ENCODE assay signal across 8 mouse cellular contexts in the genomic region with DNA sequence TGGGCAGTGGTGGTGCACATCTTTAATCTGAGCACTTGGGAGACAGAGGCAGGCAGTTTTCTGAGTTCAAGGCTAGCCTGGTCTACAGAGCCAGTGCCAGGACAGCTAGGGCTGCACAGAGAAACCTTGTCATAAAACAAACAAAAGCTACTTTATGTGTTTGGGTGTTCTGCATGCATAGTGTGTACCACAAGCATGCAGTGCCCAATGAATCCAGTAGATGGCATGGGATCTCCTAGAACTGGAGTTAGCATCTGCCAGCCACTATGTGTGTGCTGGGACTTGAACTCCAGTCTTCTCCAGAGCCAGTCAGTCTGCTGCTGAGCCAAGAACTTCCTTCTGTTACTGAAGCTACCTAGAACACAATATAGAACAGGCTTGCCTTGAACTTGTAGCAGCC. TPM values are rescaled to one million over a fixed set of nuclear protein-coding genes. Genes with fewer than 3 reads are reported as not detected.
DNase-seq lines count a peak whose midpoint lies in the region; ATAC-seq and TF ChIP-seq lines count a peak whose summit lies in the region.

No protein-coding gene starts in this region.

- H3K9ac ChIP-seq in MEL (ENCODE audit: control insufficient read depth, low read depth, low read length, poor library complexity, severe bottlenecking) = peak overlapping the region; percentile 87
- no peak overlapping the region for H3K9ac ChIP-seq in forebrain, embryonic 16.5 days (replicated peaks; ENCODE audit: low read depth, low read length)

- H3K4me1 ChIP-seq in MEL (ENCODE audit: control insufficient read depth in 1 of 2, insufficient read depth in 2 of 2, low read length in 2 of 2) = peaks cover 16 to 38% of the 10 kb centered on the region in 2 experiments
- peaks cover 42% of the 10 kb centered on the region for H3K4me1 ChIP-seq in forebrain, embryonic 16.5 days (replicated peaks; ENCODE audit: control insufficient read depth, insufficient read depth, low read length)

- peaks cover 8 to 39% of the 10 kb centered on the region in 2 experiments for H3K36me3 ChIP-seq in MEL (ENCODE audit: control insufficient read depth in 1 of 2, insufficient read depth in 2 of 2, low read length in 2 of 2)
- H3K36me3 ChIP-seq in forebrain, embryonic 16.5 days (ENCODE audit: control insufficient read depth, insufficient read depth) = peaks cover 24% of the 10 kb centered on the region

- ATAC-seq in forebrain, embryonic 16.5 days = no peak

- TF ChIP-seq CTCF in gastrocnemius, adult 2 months (IDR thresholded peaks at IDR 0.05) = peak; percentile 52
- no peak for TF ChIP-seq CTCF in MEL (IDR thresholded peaks at IDR 0.05 in 2 of 3, conservative IDR thresholded peaks at IDR 0.05 in 1 of 3; ENCODE audit: control insufficient read depth in 1 of 3, insufficient read depth in 1 of 3, low read depth in 2 of 3, low read length in 3 of 3, poor library complexity in 1 of 3, severe bottlenecking in 1 of 3)

- H3K27me3 ChIP-seq in MEL (ENCODE audit: control insufficient read depth in 1 of 2, insufficient read depth in 2 of 2, low read length in 2 of 2) = no peaks in the 10 kb centered on the region
- no peaks in the 10 kb centered on the region for H3K27me3 ChIP-seq in forebrain, embryonic 16.5 days (replicated peaks; ENCODE audit: control insufficient read depth, insufficient read depth, low read length)

- peak overlapping the region; percentile 86 for H3K4me3 ChIP-seq in gastrocnemius, adult 2 months
- peak overlapping the region; percentile 69 to 83 for H3K4me3 ChIP-seq in MEL (ENCODE audit: control insufficient read depth in 1 of 2, insufficient read depth in 1 of 2, low read depth in 2 of 2, low read length in 2 of 2)
- H3K4me3 ChIP-seq in forebrain, embryonic 16.5 days (replicated peaks; ENCODE audit: low read length) = peak overlapping the region; percentile 82

- no peak for TF ChIP-seq POLR2A in MEL (IDR thresholded peaks at IDR 0.05; ENCODE audit: control insufficient read depth in 1 of 2, insufficient read depth in 1 of 2, low read depth in 1 of 2, low read length in 2 of 2, poor library complexity in 1 of 2)

- no peak overlapping the region for H3K27ac ChIP-seq in gastrocnemius, adult 2 months
- no peak overlapping the region for H3K27ac ChIP-seq in MEL (ENCODE audit: control insufficient read depth, low read depth, low read length)
- no peak overlapping the region for H3K27ac ChIP-seq in forebrain, embryonic 16.5 days (ENCODE audit: low read length)

- H3K79me2 ChIP-seq in MEL (ENCODE audit: control insufficient read depth, insufficient read depth, low read length, poor library complexity) = peaks cover 40% of the 10 kb centered on the region

- no peak for TF ChIP-seq EP300 in MEL (IDR thresholded peaks at IDR 0.05; ENCODE audit: low read depth in 1 of 2, low read length in 2 of 2)

- peak overlapping the region; percentile 95 for H3K4me2 ChIP-seq in forebrain, embryonic 16.5 days (ENCODE audit: low read length)

- H3K9me3 ChIP-seq in MEL (replicated peaks; ENCODE audit: insufficient read depth, low read length) = no peaks in the 10 kb centered on the region
- no peaks in the 10 kb centered on the region for H3K9me3 ChIP-seq in forebrain, embryonic 16.5 days (ENCODE audit: control insufficient read depth, low read length)

- TF ChIP-seq RAD21 in MEL (IDR thresholded peaks at IDR 0.05; ENCODE audit: low read depth, low read length) = no peak

- no peak for DNase-seq in gastrocnemius, adult 2 months
- no peak for DNase-seq in gastrocnemius, adult 18-20 months (ENCODE audit: low spot score)
- peak; percentile 35 for DNase-seq in MEL (ENCODE audit: low read depth, low spot score)
- peak; percentile 54 to 69 for DNase-seq in kidney, postnatal 25 days
- DNase-seq in mesoderm, embryonic 11.5 days (ENCODE audit: low read depth, low spot score) = peak; percentile 66
- peak; percentile 86 for DNase-seq in thymus, postnatal 4 days
- no peak for DNase-seq in layer of hippocampus, adult 9-10 months (ENCODE audit: low spot score)

- intact Hi-C loops in gastrocnemius, adult 2 months (cut with DNase I) = loop anchor here (5.0 kb wide), 1 partner anchor 70 kb away; no protein-coding TSS in a partner anchor

TF ChIP-seq in MEL, 35 proteins besides CTCF, POLR2A, EP300 and RAD21:
- no peak for TF ChIP-seq KAT2A (conservative IDR thresholded peaks at IDR 0.05; ENCODE audit: low read depth, low read length)
- TF ChIP-seq ZNF384 (IDR thresholded peaks at IDR 0.05; ENCODE audit: low read depth, low read length) = no peak
- no peak for TF ChIP-seq CHD1 (IDR thresholded peaks at IDR 0.05; ENCODE audit: low read depth, low read length)
- TF ChIP-seq MYC (IDR thresholded peaks at IDR 0.05; ENCODE audit: low read depth, low read length) = no peak
- TF ChIP-seq ETS1 (IDR thresholded peaks at IDR 0.05; ENCODE audit: low read depth, low read length) = no peak
- TF ChIP-seq SMC3 (IDR thresholded peaks at IDR 0.05; ENCODE audit: low read depth, low read length) = no peak
- no peak for TF ChIP-seq ZMIZ1 (IDR thresholded peaks at IDR 0.05; ENCODE audit: low read depth, low read length)
- TF ChIP-seq POLR2AphosphoS5 (IDR thresholded peaks at IDR 0.05; ENCODE audit: borderline replicate concordance, low read depth, low read length) = no peak
- no peak for TF ChIP-seq E2F4 (IDR thresholded peaks at IDR 0.05; ENCODE audit: borderline replicate concordance, low read depth, low read length)
- no peak for TF ChIP-seq UBTF (IDR thresholded peaks at IDR 0.05; ENCODE audit: borderline replicate concordance, insufficient read depth, low read depth, low read length)
- no peak for TF ChIP-seq NRF1 (IDR thresholded peaks at IDR 0.05; ENCODE audit: insufficient read depth, low read depth, low read length, poor library complexity, severe bottlenecking)
- TF ChIP-seq SIN3A (IDR thresholded peaks at IDR 0.05; ENCODE audit: low read length) = no peak
- no peak for TF ChIP-seq MEF2A (IDR thresholded peaks at IDR 0.05; ENCODE audit: extremely low read depth, insufficient replicate concordance, low read depth, low read length, poor library complexity, severe bottlenecking)
- no peak for TF ChIP-seq GATA1 (IDR thresholded peaks at IDR 0.05; ENCODE audit: low read depth, low read length)
- TF ChIP-seq MAX (IDR thresholded peaks at IDR 0.05; ENCODE audit: low read length) = no peak

RNA-seq across cellular contexts. Expression of a gene that starts 1.5 kb away (rescaled TPM):
- total RNA-seq in gastrocnemius, adult 2 months (2021) = 1 to 10 TPM; 3.6 to 5.0 TPM
- total RNA-seq in gastrocnemius, adult 18-20 months (2021) = 1 to 10 TPM; 3.5 to 4.3 TPM
- 40.1 and 41.9 TPM in 2 replicates for total RNA-seq in MEL (2012; rRNA removed)
- polyA plus RNA-seq in MEL (2012; ENCODE audit: insufficient read depth in 1 of 2, insufficient read length in 2 of 2, low read depth in 1 of 2, low replicate concordance in 2 of 2, missing spikeins in 1 of 2) = 10 to 100 TPM in 1 of 2 experiments, not detected in 1; 38.5 TPM
- polyA plus RNA-seq in forebrain, embryonic 16.5 days (2015; fragmentation: Nextera tagmentation; extraction: Ambion mirVana) = 34.6 and 34.7 TPM in 2 replicates

RNA-seq across cellular contexts. Expression of a gene that starts 6.3 kb away (rescaled TPM):
- 10 to 100 TPM; 19.2 to 21.8 TPM for total RNA-seq in gastrocnemius, adult 2 months (2021)
- total RNA-seq in gastrocnemius, adult 18-20 months (2021) = 10 to 100 TPM; 18.0 to 19.2 TPM
- total RNA-seq in MEL (2012; rRNA removed) = 88.2 and 112 TPM in 2 replicates
- polyA plus RNA-seq in MEL (2012; ENCODE audit: insufficient read depth in 1 of 2, insufficient read length in 2 of 2, low read depth in 1 of 2, low replicate concordance in 2 of 2, missing spikeins in 1 of 2) = 100 to 1,000 TPM in 1 of 2 experiments, not detected in 1; 108 TPM
- 63.7 and 66.8 TPM in 2 replicates for polyA plus RNA-seq in forebrain, embryonic 16.5 days (2015; fragmentation: Nextera tagmentation; extraction: Ambion mirVana)

RNA-seq across cellular contexts. Expression of a gene that starts 10.9 kb away (rescaled TPM):
- total RNA-seq in gastrocnemius, adult 2 months (2021) = 100 to 1,000 TPM; 194 to 232 TPM
- 100 to 1,000 TPM; 211 to 222 TPM for total RNA-seq in gastrocnemius, adult 18-20 months (2021)
- total RNA-seq in MEL (2012; rRNA removed) = 105 and 132 TPM in 2 replicates
- 100 to 1,000 TPM in 1 of 2 experiments, not detected in 1; 241 TPM for polyA plus RNA-seq in MEL (2012; ENCODE audit: insufficient read depth in 1 of 2, insufficient read length in 2 of 2, low read depth in 1 of 2, low replicate concordance in 2 of 2, missing spikeins in 1 of 2)
- polyA plus RNA-seq in forebrain, embryonic 16.5 days (2015; fragmentation: Nextera tagmentation; extraction: Ambion mirVana) = 563 and 565 TPM in 2 replicates

RNA-seq across cellular contexts. Expression of a gene that starts 13.3 kb away (rescaled TPM):
- total RNA-seq in gastrocnemius, adult 2 months (2021) = 100 to 1,000 TPM; 266 to 502 TPM
- 100 to 1,000 TPM; 319 to 378 TPM for total RNA-seq in gastrocnemius, adult 18-20 months (2021)
- total RNA-seq in MEL (2012; rRNA removed) = 123 and 140 TPM in 2 replicates
- 10 to 100 TPM in 1 of 2 experiments, not detected in 1; 92.5 TPM for polyA plus RNA-seq in MEL (2012; ENCODE audit: insufficient read depth in 1 of 2, insufficient read length in 2 of 2, low read depth in 1 of 2, low replicate concordance in 2 of 2, missing spikeins in 1 of 2)
- polyA plus RNA-seq in forebrain, embryonic 16.5 days (2015; fragmentation: Nextera tagmentation; extraction: Ambion mirVana) = 60.2 and 60.6 TPM in 2 replicates

RNA-seq across cellular contexts. Expression of a gene that starts 14.9 kb away (rescaled TPM):
- 1 to 10 TPM; 3.2 to 5.2 TPM for total RNA-seq in gastrocnemius, adult 2 months (2021)
- total RNA-seq in gastrocnemius, adult 18-20 months (2021) = 1 to 10 TPM; 3.4 to 5.3 TPM
- total RNA-seq in MEL (2012; rRNA removed) = 6.5 and 7.9 TPM in 2 replicates
- polyA plus RNA-seq in MEL (2012; ENCODE audit: insufficient read depth in 1 of 2, insufficient read length in 2 of 2, low read depth in 1 of 2, low replicate concordance in 2 of 2, missing spikeins in 1 of 2) = 10 to 100 TPM in 1 of 2 experiments, not detected in 1; 24.7 TPM
- polyA plus RNA-seq in forebrain, embryonic 16.5 days (2015; fragmentation: Nextera tagmentation; extraction: Ambion mirVana) = 25.6 and 32.7 TPM in 2 replicates

Comparison
In these comparisons a context has a peak if more than half of its experiments do, and no peak if none do; other contexts are left out.
1. DNase-seq: peak in MEL (single experiment), kidney, postnatal 25 days (2 of 2), mesoderm, embryonic 11.5 days (single experiment) and thymus, postnatal 4 days (single experiment); none in gastrocnemius, adult 2 months (single experiment), gastrocnemius, adult 18-20 months (single experiment) and layer of hippocampus, adult 9-10 months (single experiment).
2. Peak in every context shown above with its lines, with median percentiles within 50 percentile points of each other: H3K4me3 ChIP-seq.